Mouse (Mus musculus) megakaryocyte, embryonic 14.5 days (primary cell): ENCODE measurements around the gene Kif26b.

Source experiments
- FLI1 ChIP-seq: IDR thresholded peaks from 2 replicates; pipeline ENCODE4 v1.6.1; 2012; ENCODE audit warnings: low read length, inconsistent platforms, mixed read lengths
- GATA1 ChIP-seq: IDR thresholded peaks from 3 replicates; pipeline ENCODE4 v1.6.1; 2012; ENCODE audit warnings: mixed read lengths, low read length, inconsistent platforms, borderline replicate concordance

DNA sequence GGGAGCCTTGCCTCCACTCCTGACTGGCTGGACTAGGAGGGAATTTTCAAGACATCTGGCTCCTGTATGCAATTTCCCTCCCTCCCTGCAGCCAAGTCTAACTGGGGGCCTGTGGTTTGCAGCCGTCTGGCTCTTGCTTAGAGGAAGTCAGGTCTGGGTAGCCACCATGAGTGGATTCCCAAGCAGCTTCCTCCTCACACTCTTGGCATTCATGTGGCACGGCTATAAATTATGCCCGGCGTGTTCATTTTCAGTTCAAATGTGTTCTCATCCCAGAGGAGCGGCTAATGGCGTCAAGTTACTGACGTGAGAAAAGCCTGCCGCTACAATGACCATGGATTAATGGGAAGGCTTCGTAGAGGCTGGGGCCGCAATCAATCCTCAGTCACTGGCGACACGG is 424.0 kb downstream of the Kif26b start:
- TF ChIP-seq GATA1 (no peak), FLI1 (no peak)
